Mouse (Mus musculus) small intestine, adult 2 months (tissue): ENCODE results near the gene Zfp597.

Experiments used
- CTCF ChIP-seq: fragments of 200-500 bp; IDR thresholded peaks from 2 replicates; pipeline ENCODE4 v1.5.1; 2012; ENCODE audit warnings: low read depth, mild to moderate bottlenecking, control low read depth, inconsistent platforms, low read length, moderate library complexity, mixed read lengths; ENCODE audit not compliant: insufficient replicate concordance, insufficient read length; ENCODE audit errors: extremely low read depth
- POLR2A ChIP-seq: fragments of 200-500 bp; IDR thresholded peaks from 2 replicates; pipeline ENCODE4 v1.6.1; 2012; ENCODE audit warnings: low read depth, mild to moderate bottlenecking, control low read depth, inconsistent platforms, low read length, moderate library complexity

DNA sequence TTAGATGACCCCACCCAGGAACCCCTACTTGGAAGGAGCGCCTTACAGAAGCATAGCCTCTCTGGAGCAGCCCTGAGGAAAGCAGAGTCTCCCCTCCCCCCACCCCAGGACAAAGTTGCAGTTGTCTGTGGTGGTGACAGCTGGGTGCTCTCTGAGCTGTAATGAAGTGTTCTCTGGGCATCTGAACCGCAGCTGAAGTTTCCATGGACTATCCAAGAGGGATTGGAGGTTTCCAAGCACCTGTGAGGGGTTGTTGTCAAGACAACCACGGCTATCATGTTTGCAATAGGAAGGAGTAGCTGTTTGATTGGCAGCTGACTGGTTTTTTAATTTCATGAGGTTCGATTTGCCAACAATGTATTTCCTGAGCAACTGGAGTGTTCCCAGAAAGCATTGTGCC, 41.4 kb downstream of the Zfp597 start:
- TF ChIP-seq CTCF (no peak), POLR2A (no peak)
